Mouse (Mus musculus): ENCODE results near the gene Hrasls5.

Hrasls5 gene

DNA sequence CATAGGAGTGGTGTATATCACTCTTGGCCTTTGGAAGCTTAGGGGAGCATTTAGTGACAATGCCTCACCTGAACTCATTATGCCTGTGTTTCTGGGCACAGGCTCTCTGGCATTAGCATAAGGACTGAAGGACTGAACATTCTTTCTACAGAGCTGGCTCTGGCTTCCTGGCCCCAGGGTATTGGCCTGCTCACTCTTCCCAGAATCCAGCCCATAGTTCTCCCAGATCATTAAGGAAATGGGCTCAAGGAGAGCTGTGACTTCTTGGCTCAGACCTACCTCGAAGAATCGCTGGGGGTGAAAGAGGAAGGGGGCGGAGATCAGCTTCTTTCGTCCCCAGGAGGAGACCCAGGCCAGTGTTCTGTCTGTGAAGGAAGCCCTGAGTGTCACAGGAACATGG is 13.9 kb upstream of the Hrasls5 start:
- no peak for TF ChIP-seq GATA4 (IDR thresholded peaks at IDR 0.05; ENCODE audit: insufficient replicate concordance, low read length)

DNA sequence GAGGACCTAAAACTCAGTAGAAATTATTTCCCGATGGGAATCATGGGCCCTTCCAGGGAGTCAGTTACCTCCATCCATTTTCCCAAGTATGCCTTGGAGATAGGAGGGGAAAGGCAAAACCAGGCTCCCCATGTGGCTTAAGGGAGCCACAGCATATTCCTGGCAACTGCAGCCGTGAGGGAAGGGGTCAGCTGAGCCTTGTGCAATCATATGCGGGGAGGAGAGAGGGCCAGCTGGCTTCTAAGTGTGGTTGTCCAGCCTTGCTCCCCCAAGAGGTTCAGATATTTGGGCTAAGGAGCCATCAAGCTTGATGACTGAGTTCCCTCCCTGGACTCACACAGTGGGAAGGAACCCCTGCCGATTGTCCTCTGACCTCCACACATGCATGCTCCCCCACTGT is 10.8 kb upstream of the Hrasls5 start:
- TF ChIP-seq GATA4 (IDR thresholded peaks at IDR 0.05; ENCODE audit: insufficient replicate concordance, low read length) = no peak

DNA sequence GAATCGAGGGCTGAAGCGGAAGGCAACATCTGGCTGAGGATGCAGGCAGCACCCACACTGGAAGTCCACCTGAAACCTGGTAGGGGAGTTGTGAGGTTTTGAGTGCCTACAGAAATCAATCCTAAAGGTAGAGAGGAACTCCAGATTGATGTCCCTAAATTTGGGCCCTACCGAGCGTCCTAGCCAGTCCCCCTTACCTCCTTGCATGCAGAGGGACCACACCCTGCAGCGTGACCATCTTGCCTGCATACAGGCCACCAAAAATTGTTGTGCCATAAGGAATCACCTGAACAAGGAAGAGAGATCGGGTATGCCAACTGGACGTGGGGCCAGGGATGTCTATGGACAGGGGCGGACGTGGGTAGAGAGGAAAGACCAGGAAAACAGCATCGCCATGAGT is 8.2 kb upstream of the Hrasls5 start:
- TF ChIP-seq GATA4 (IDR thresholded peaks at IDR 0.05; ENCODE audit: insufficient replicate concordance, low read length) = no peak

DNA sequence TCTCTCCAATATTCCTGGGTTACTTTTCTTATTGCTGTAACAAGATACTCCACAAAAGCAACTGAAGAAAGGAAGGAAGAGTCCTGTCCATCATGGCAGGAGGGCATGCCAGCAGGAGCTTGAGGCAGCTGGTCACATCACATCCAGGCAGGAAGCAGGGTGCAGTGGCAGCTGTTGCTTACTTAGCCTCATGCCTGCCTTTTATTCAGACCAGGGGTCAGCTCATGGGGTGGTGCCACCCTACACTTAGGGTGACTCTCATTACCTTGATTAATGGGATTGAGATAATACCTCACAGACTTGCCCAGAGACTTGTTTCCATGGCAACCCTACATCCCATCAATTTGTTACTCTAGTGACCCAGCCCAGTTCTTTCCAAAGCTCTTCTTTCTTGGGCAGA is 7.3 kb upstream of the Hrasls5 start:
- no peak for TF ChIP-seq GATA4 (IDR thresholded peaks at IDR 0.05; ENCODE audit: insufficient replicate concordance, low read length)

DNA sequence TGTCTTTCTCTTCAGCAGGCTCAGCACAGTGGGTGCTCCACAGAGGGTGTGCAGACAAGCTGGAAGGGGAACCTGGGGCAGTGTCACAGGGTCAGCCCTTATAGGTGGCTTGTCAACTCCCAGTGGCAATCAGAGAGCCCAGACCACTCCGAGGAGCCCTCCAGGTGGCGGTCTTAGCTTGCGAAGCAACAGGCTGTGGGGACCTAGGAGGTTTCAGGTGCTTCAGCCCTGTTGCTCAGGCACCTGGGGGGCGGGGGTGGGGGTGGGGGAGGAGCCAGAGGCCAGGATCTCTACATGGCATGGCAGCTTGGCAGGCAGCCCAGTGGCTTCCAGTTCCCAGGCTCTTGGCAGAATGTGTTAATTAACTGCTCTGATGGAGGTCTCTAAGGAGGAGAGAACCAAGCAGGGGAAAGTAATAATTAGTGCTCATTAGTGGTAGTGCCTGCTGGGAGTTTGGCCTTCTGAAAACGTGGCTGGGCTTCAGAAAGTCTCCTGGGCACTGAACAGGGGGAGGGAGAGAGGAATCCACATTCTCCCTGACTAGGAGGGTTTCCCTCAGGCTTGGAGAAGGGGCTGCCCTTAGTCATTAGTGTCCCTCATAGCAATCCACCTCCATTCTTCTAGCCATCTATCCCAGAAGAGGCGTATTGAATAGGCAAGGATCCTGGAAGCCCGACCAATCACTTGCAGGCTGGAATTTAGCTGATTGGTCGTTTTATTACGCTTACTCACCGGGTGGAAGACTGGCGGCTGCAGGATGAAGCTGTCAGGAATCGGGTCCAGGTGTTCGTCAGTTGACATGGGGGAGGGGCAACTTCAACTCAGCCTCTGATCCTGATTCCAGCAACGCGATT is 6.2 kb upstream of the Hrasls5 start:
- no peak for TF ChIP-seq GATA4 (IDR thresholded peaks at IDR 0.05; ENCODE audit: insufficient replicate concordance, low read length)

DNA sequence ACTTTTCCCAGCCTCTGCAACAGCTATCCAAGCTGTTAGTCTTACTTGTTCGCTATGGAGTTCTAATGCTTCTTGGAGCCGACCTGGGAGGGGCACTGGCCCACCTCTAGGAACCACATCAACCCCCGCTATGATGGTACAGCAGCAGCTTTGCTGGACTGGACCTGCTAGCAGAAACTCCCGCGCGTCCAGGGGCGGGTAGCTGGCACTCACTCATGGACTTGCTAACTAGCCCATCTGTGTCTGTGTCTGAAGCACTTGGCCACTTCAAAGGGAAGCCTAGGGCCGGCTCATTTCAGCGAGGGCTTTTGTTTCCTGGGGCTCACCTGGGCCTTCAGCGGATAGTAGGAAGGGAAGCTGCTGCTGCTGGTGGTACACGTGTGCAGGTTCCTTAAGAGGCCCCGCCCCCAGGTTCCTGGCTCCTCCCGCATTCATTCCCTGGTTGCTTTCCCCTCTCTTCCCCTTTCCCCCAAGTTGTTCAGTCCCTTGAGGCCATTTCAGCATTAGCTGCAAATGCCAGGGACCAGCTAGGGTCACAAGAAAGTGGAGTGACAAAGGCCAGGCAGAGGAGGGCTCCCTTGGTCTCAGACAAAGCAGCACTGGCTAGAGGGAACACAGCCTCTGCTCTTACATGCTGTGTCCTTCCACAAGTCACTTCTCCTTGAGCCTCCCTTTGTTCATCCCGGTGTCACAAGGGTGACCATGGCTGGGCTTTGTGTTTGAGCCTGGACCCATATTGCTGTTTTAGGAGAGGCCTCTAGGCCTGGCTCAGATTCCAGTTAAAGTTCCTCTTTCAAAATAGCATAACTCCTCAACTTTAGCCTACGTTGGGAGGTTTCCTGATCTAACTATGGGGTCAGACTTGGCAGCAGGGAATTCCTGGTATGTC is 5.3 kb upstream of the Hrasls5 start, which contains the start of gene Lgals12:
Gene Lgals12, minus strand, starts transcription at position 393 of the 889 bp plus-strand sequence.
- no peak for TF ChIP-seq GATA4 (IDR thresholded peaks at IDR 0.05; ENCODE audit: insufficient replicate concordance, low read length)

DNA sequence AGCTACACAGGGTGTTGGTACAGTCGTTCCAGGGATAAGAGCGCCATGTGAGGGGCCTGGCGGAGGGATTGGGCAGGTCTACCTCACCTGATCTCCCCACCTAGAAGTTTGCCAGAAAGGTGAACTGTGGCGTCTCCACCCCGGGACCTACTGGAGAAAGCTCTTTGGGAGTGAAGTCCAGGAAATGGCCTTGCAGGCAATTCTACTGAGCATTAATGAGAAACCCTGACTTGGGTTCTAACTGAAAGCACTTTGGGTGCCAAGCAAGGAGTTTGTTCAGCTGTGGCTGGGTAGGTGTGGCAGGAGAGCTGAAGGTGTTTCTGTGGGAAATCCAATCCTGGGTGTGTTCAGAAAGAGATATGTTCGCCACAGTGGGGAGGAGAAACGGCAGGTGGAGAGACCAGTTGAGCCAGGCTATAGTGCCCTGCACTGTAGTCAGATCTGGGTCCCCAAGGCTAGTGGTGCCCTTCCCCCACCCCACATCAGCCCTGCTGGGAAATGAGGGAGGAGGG is 4.6 kb upstream of the Hrasls5 start:
- TF ChIP-seq GATA4 (IDR thresholded peaks at IDR 0.05; ENCODE audit: insufficient replicate concordance, low read length) = no peak

DNA sequence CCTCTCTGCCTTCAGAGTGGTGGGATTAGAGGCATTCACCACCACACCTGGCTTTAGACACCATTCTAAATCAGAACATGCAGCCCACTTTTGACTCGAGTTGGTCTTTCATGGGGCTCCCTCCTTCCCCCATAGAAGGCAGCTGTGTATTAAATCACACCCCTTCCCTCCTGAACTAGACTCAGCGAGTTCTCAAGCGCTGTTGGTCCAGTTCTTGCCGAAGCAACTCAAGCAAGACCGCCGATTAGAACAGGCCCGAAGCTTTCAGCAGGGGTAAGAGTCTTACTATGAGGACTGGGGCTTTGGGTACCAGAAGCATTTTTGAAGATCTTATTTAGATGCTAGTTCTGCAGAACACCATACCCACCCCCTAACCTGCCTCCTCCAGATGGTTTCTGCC is 810 bp downstream of the Hrasls5 start:
- no peak for TF ChIP-seq GATA4 (IDR thresholded peaks at IDR 0.05; ENCODE audit: insufficient replicate concordance, low read length)

DNA sequence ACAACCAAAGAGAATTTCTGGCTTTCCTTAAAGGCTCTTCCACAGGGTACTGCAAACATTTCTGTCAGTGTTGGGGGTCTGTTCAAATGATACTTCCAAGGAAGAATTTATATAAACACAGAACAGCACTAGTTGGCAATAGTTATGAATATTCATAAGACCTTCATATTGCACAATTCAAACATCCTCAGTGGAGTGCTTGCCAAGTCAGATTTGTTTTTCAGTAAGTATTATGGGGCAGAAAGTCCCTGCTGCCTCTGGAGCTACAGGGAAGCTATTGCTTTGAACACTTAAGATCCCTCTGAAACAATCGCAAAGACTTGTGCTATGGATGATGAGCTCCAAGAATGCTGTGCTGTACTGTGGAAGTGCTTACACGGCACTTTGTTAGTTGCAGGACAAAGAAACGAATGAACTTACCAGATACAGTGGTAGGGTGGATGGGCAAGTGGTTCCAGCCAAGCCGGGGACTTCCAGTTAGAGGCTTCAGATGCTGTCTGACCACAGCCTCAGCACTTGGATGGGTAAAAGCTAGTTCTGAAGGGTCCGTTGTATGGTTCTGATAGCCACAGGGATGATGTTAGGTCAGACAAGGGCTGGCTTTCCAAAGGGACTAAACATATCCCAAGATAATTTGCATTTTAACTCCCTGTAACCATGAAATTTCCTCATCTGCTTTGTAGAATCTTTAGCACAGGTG is 4.0 kb downstream of the Hrasls5 start:
- no peak for TF ChIP-seq GATA4 (IDR thresholded peaks at IDR 0.05; ENCODE audit: insufficient replicate concordance, low read length)

DNA sequence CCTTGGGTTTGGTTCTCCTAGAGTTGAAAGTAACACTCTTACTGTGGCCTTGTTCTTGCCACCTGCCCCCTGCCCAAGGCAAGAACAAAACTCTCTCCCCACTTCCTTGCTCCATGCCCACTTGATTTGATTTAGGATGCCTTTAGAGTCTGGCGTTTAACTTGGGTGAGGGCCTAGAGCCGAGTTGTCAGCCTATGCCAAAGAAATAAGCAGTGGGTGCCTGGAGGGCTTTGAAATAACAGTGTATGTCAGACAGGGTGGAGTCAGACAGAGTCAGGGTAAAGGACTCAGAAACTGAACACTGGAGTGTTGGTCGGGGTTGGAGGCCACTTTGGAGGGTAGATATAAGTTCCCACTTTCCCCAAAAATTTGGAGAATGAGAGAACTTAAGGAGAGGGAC is 4.7 kb downstream of the Hrasls5 start:
- TF ChIP-seq GATA4 (IDR thresholded peaks at IDR 0.05; ENCODE audit: insufficient replicate concordance, low read length) = no peak

DNA sequence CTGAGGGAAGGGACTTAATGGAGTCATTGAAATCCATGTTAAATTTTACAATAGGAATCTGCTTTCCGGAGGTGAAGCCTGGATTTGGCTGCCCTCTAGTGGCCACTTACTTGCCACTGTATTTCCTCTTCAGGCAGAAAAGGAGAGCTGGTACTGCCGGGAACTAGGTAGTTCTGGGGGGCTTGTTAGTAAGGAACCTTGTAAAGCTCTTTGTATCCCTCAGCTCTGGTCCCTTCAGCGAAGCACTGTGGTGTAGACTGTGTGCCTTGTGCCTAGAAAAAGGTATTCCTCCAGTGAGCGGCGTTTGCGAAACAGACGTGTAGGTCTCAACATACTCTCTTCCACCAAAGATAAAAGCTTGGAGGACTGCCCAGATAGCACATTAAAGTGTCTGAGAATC is 5.4 kb downstream of the Hrasls5 start:
- no peak for TF ChIP-seq GATA4 (IDR thresholded peaks at IDR 0.05; ENCODE audit: insufficient replicate concordance, low read length)

DNA sequence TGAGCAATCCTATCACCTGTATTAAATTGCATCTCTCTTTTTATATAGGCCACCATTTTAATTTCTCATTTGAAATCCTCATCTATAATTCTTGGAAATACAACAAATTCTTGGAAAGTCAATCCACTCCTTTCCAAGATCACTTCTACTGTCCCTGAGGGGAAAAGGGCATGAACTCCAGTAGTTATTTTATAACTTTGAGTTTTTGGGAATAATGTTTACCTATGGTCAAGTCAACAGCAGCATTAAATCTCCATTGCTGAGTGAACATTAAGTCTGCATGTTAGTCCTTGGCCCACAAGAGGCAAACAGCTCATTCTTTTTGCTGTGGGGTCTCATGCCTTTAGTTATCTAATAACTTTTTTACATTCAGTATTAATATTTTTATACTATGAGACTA is 20.7 kb downstream of the Hrasls5 start:
- no peak for TF ChIP-seq GATA4 (IDR thresholded peaks at IDR 0.05; ENCODE audit: insufficient replicate concordance, low read length)

DNA sequence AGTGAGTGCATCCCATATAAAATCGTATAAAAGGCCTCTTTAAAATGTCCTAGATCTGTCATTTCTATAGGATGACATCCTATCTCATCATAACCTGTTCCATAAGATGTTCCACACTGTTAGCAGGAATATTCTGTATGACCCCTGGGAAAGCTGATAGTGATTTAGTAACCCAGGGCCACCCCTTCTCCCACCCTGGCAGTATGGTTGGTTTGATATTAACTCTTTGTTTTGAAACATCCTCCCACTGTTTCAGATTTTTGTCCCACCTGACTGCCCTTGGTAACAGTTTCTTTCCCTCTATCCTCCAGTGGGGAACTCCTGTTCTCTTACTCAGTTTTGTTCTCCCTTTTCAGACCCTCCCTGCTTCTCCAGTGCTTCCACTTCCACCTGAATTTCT is 21.4 kb downstream of the Hrasls5 start:
- TF ChIP-seq GATA4 (IDR thresholded peaks at IDR 0.05; ENCODE audit: insufficient replicate concordance, low read length) = no peak

DNA sequence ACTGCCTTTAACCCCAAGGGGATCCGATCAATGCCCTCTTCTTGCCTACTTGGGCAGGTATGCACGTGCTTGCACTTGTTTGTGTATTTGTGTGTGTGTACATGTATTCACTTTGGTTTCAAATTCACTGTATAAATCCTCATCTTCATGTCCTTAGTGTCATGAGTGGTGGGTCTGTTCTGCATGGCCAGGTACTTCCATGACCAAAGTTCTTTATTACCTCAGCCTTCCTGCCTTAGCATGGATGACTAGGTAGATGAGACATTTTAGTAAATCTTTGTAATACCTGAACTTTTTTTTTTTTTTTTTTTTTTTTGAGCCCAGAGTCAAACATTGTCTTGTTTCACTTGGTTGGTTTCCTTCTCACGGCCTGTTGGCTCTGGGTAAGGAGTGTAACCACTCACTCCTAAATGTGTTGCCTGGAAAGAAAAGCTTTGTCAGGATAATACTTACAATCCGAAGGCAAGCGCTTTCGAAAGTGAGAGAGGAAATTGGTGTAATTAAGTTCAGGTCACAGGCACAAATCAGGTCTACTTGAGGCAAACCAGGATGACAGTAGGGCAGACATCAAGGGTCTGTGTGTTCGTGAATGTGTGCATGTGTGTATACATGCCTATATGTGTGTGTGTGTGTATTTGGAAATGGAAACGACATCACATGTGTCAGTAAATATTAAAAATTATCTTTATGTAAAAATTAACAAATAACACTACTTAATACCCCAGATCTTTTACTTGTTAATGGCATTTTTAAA is 36.7 kb downstream of the Hrasls5 start:
- no peak for TF ChIP-seq GATA4 (IDR thresholded peaks at IDR 0.05; ENCODE audit: insufficient replicate concordance, low read length)

DNA sequence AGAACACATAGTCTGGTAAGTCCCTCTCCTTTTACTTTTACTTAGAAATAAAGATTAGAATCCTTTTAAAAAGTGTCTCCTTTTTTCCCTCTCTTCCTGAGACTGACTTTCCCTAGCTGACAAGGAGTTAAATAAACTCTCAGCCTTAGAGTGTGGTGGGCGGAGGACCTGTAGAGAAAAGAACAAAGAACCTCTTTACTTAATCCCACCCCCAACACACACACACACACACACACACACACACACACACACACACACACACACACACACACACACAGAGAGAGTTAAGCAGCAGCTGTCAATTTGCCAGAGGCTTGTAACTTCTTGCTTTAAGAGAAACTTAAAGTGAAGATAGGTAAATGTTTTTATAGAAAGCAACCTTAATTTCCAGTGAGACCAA is 59.7 kb downstream of the Hrasls5 start:
- TF ChIP-seq GATA4 (IDR thresholded peaks at IDR 0.05; ENCODE audit: insufficient replicate concordance, low read length) = no peak

All from liver, adult (tissue).